Mouse (Mus musculus) neutrophil, adult 5-6 weeks (primary cell): Measurements from ENCODE around the gene Qpctl. TPM values are rescaled to one million over a fixed set of nuclear protein-coding genes. Genes with fewer than 3 reads are reported as not detected.

Source experiments
- ATAC-seq: fragments of 151-379, 151-347 bp; 2 replicates; pipeline ENCODE4 v1.8.0; 2017; ENCODE audit warnings: mild to moderate bottlenecking, moderate TSS enrichment; ENCODE audit not compliant: insufficient number of reproducible peaks, poor library complexity, low FRiP score, severe bottlenecking; ENCODE audit errors: extremely low read depth
- total RNA-seq: library from RNA; stranded (forward); fragments of 200-1000 nt; gene quantifications from 2 replicates; pipeline ENCODE4 v1.2.3, GENCODE M21; 2017

The Qpctl gene
- 3.8 and 5.3 TPM in 2 replicates for total RNA-seq

GRCm38 (mm10) chr7:19148875-19149541 is at the start of gene Qpctl:
Gene Qpctl (minus strand): TSS chr7:19149291.
- ATAC-seq: peak; percentile 92

DNA sequence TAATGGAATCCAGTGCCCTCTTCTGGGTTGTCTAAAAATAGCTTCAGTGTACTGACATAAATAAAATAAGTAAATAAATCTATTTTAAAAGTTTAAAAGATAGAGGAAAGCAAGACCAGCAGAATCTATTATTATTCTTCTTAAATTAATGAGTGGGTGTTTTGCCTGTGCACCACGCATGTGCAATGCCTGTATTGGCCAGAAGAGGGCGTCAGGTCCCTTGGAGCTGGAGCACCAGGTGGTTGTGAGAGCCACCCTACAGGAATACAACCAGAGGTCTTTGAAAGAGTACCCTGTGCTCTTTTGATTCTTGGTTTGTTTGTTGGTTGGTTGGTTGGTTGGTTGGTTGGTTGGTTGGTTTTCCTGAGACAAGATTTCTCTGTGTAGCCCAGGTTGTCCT is 48.9 kb upstream of the Qpctl start:
- no peak for ATAC-seq

GRCm38 (mm10) chr7:19196676-19197075 is 47.6 kb upstream of the Qpctl start:
- ATAC-seq: no peak

- ATAC-seq: no peak
Measured at GRCm38 (mm10) chr7:19194676-19195075, 45.6 kb upstream of the Qpctl start.

DNA sequence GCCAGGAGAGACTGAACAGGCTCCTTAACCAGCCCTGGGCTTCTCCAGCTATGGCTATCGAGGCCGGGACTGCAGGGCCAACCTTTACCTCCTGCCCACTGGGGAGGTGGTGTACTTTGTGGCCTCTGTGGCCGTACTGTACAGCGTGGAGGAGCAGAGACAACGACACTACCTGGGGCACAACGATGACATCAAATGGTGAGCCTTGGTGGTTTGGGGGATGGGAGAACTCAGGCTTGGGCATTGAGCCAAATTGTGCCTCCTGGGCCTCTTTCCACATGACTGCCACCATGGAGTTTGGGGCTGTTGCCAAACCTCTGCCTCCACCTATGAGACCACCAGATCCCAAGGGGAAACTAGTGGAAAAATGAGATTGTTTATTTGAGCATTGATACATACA is 35.7 kb upstream of the Qpctl start:
- ATAC-seq: no peak

DNA sequence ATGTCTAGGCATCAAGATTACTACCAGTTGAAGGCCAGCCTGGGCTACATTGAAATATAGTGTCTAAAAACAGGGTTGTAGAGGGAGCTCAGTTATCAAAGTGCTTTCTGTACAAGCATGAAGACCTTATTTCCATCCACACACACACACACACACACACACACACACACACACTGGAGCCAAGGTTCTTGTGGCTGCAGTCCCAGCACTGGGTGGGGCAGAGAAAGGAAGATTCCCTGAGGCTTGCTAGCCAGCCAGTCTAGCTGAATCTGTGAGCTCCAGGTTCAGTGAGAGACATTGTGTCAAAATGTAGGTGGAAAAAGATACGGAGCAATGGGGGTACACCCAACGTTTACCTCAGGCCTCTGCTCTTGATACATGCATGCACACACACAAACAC is 35.2 kb upstream of the Qpctl start:
- ATAC-seq: no peak

DNA sequence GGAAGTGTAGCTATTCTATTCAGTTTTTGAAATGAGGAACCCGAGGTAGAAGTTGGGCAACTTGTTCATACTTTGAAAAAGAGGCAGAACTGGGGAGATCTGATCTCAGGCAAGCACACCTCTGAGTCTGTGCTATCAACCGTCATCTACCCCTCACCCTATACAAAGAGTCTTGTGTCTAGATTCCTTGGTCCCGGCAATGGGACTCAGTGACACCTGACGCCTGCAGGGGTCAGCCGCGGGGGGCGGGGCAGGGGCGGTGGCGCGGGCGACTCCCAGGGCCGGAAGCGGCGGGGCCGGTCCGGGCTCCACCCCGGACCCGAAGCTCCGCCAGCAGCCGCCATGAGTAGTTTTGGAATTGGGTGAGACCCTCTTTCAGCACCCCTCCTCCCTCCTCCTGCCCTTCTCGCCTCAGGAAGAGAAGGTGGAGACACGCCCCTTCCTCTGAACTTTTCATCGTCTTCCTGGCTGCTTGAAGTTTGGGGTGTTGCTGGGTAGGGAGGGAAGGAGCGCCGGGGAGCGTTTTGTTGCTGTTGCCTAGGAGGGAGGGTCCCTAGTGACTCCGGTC is 31.9 kb upstream of the Qpctl start:
- ATAC-seq: 0 out of 2 replicates have a peak, but pooled peaks have one; percentile 6

DNA sequence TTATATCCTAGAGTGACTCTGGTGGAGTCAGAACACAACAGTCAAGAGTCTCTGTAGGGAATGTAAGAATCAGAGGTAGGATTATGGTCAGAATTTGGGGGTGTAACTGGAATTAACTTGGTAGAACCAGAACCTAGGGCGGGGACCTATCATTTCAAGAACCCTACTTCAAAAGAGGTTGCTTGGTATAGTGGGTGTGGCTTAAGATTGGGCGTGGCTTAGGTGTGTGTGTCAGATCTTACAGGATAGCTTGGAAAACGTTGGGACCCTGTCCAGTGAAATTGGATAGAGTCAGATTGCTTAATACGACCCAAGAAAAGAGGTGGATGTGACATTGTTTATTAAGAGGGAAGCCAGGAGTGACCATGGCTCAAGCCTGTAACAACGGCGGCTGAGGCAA is 30.8 kb upstream of the Qpctl start:
- no peak for ATAC-seq

DNA sequence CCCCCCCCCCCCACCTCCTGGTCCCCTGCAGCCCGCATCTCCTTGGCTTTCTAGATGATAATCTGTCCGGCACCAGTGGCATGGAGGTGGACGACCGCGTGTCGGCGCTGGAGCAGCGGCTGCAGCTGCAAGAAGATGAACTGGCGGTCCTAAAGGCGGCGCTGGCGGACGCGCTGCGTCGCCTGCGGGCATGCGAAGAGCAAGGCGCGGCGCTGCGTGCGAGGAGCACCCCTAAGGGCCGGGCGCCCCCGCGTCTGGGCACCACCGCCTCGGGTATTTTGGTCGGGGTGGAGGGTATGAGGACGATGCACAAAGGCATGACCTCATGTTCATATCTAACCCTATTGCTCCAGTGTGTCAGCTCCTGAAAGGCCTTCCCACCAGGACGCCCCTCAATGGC is 30.1 kb upstream of the Qpctl start:
- ATAC-seq: peak; percentile 44; the same call in 1 of the 2 replicates

GRCm38 (mm10) chr7:19178443-19179092 is 29.5 kb upstream of the Qpctl start:
- peak; percentile 44; the same call in 1 of the 2 replicates for ATAC-seq

DNA sequence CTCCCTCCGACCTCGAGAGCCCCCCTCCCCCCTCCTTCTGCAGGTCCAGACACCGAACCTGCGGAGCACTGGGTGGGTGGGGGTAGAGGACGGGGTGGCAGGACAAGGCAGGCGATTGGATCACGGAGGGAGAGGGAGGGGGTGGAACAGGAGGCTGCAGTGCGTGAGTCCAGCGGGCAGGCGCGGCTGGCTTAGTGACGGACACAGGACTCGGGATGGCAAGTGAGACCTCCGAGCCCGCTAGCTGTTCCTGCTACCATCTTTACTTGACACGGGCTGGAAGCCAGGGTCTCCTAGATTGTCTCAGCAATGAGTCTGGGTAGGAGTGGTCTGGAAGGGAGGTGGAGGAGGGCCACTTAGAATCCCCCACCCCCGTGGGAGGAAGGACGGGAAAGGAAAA is 28.9 kb upstream of the Qpctl start:
- ATAC-seq: no peak

DNA sequence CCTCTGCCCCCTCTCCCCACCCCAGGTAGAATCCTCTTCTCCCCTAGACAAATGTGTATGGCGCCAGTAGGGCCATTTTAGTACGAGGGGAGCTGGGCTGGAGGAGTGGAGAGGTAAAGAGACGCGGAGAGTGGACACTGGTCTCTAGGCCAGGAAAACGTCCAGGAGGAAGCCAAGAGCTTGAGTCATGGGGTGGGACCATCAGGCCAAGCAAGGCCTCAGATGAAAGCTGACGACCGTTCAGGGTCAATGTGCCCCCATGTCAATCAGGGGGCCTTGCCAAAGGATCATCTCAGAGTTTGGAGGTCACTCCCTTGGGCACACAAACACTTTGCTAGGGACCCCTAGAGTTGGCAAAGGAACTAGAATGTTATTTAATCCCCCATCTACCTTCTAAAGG is 28.1 kb upstream of the Qpctl start:
- no peak for ATAC-seq

- ATAC-seq: no peak
Measured at GRCm38 (mm10) chr7:19176516-19176947, 27.4 kb upstream of the Qpctl start.

DNA sequence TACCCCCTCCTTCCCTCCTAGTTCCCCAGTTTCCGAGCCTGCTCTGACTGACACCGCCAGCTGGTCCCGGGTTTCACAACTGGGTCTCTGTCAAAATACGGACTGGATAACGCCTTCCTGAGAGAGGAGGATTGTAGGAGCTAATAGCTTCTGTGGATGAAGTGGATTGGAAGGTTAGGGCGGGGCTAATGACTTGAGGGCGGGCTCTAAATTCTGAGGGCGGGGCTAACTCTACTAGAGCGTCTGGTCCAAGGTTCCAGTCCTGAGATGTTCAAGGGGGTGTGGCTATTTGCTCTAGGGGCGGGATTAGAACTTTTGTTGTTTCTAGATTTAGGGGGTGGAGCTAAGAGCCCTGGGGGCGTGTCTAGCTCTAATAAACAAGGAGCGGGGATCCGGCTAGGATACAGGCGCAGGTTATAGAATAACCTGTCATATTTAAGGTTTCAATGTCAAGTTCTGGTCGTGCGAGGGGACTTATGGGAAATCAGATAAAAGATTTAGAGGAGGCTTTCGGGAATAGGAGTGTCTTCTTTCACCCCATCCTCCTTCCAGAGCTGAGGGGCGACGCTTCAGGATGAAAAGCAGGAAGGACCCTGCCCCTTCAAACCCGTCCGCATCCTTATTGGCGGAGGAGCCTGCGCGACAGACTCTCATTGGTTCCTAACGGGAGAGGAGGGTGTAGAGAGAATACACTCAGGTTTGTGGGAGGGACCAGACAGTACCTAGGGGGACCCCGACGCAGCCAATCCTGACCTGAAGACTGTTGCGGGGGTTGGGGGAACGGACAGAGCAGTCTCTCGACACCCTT is 26.8 kb upstream of the Qpctl start, which contains the start of gene Eml2:
Gene Eml2 (plus strand): TSS at position 714 of the 808 bp plus-strand sequence.
- ATAC-seq: no peak

DNA sequence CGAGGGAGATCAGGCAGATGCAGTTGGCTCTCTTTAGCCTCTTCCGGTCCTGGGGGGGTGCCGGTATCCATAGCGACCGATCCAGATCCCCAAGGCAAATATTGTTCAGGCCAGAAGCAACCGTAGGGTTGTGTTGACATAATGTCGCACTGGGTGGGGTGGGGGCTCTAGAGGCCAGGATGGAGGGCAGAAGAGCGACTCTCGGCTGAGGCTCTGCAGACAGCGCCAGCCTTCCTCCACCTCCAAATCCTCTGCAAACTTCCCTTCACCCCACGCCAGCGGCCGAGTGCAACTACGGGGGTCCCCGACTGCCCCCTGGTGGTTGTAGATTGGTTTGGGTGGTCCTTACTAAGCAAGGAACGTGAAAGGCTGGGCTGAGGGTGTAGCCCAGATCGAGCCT is 23.8 kb upstream of the Qpctl start:
- ATAC-seq: peak; percentile 53

- ATAC-seq: no peak
Measured at GRCm38 (mm10) chr7:19171831-19172230, 22.7 kb upstream of the Qpctl start.

DNA sequence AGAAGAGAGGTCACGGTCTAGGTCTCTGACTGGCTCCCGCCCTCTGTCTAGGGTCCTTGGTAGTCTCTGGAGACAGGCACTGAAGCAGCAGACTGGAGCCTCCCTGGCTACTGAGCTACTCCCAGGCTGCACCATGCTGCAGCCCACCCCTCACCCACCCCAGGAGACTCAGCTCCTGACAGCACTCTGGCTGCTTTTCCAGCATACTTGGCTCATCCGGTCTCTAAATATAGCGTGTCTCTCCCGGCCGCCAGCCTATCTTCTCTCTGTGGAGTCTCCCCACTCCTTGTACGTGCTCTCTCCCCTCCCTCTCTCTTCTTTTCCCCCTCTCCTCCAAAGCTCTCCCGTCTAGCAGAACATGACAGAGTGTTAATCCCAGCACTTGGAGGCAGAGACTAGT is 21.1 kb upstream of the Qpctl start:
- ATAC-seq: no peak

- ATAC-seq: no peak
Measured at GRCm38 (mm10) chr7:19169506-19169905, 20.4 kb upstream of the Qpctl start.

GRCm38 (mm10) chr7:19166990-19167389 is 17.9 kb upstream of the Qpctl start:
- no peak for ATAC-seq
